Mouse (Mus musculus) gastrocnemius, postnatal 4 days (tissue): ENCODE measurements around the gene Gm10392. TPM values are rescaled to one million over a fixed set of nuclear protein-coding genes. Genes with fewer than 3 reads are reported as not detected.

ENCODE experiments used
- DNase-seq, 2 experiments: peaks; one replicate each; pipeline ENCODE4 v3.0.0; 2021 to 2022; ENCODE audit warnings: low spot score in 2 of 2, mixed read lengths in 2 of 2
- total RNA-seq, 2 experiments: library from RNA; stranded (reverse); gene quantifications; 2 replicates each; pipeline ENCODE4 v1.2.3; 2021

Gene Gm10392
- total RNA-seq, 2 experiments from 2014 or later, result not detected

GRCm38 (mm10) chr11:77492911-77493332 is 26.1 kb downstream of the Gm10392 start:
- DNase-seq, result peak; percentile 91 to 94

GRCm38 (mm10) chr11:77492311-77492871 is 26.6 kb downstream of the Gm10392 start:
- no peak for DNase-seq

- DNase-seq, result peak in 1 of 2 experiments; percentile 84
Observed at GRCm38 (mm10) chr11:77491502-77492291, 27.3 kb downstream of the Gm10392 start.

GRCm38 (mm10) chr11:77491123-77491501 is 27.9 kb downstream of the Gm10392 start:
- peak; percentile 86 to 92 for DNase-seq

GRCm38 (mm10) chr11:77490451-77490850 is 28.5 kb downstream of the Gm10392 start:
- no peak for DNase-seq

GRCm38 (mm10) chr11:77489591-77490235 is 29.3 kb downstream of the Gm10392 start, which contains the start of gene Ankrd13b:
TSS of gene Ankrd13b (minus strand) at chr11:77489678.
- peak in 1 of 2 experiments; percentile 79 for DNase-seq

DNA sequence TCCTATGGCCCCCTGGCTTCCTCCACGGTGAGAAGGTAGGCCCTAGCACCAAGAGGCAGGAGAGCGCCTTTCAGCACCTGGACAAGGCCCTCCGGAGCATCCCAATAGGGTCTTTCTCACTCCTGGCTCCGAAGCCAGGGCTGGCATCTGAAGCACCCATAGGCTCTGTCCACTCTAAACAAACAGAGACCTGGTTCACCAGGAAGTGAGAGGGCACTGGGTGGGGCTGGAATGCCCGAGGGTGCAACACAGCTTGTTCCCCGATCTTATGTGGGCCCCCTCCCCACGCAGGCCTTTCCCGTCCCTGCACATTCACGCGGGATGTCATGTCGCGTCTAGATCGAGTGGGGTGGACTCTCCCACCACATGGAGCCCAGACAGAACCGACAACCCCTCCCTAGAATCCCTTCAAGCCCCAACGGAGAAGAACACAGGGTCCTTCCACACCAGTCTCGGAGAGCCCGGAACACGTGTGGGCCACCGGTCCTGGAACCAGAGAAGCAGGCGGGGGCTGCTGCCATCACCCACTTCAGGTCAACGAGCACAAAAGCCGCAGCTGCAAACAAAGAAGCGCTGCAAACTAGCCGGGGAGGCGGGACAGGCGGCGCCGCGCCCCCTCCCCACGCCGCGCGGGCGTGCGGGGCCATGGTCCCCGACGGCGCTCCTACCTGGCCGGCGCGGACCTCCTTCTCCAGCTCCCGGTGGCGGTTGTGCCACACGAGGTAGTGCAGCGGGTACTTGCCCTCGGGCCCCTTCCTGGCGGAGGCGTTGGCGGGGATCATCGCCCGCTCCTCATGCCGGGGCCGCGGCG is 30.0 kb downstream of the Gm10392 start:
- no peak for DNase-seq

DNA sequence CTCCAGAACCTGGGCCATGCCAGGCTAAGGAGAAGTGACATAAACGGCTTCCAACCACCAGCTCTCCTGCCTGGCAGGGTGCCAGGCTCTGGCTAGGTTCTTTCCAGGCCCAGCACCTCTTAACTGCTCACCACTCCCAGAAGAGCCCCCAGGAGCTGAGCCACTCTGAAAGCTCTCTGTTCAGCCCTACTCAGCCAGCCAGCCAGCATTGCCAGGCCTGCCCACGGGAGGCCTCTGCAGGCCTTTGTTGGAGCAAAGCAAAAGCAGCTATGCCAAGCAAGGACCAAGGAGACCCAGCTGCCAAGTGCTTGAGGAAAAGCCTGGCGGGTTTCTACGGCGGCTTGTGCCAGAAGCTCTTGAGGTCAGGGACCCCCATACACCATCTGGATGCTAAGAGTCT is 32.2 kb downstream of the Gm10392 start:
- no peak for DNase-seq

DNA sequence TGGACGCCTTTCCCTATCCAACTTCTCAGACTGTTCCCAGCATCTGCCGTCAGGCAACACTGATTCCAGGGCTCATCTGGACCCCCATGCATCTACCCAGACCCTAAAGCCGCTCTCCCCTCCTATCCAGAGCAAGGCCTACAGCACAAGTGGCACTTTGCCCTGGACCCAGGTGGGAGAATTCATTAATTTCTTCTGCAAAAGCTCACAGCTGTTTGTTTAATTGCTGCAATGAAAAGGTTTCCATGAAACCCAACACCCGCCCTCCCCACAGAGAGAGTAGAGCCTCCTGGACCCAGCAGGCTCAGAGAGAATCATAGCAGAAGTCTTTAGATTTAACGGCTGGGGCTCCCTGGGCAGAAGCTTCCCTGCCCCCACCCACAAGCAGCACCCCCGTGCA is 33.8 kb downstream of the Gm10392 start:
- DNase-seq, result no peak

DNA sequence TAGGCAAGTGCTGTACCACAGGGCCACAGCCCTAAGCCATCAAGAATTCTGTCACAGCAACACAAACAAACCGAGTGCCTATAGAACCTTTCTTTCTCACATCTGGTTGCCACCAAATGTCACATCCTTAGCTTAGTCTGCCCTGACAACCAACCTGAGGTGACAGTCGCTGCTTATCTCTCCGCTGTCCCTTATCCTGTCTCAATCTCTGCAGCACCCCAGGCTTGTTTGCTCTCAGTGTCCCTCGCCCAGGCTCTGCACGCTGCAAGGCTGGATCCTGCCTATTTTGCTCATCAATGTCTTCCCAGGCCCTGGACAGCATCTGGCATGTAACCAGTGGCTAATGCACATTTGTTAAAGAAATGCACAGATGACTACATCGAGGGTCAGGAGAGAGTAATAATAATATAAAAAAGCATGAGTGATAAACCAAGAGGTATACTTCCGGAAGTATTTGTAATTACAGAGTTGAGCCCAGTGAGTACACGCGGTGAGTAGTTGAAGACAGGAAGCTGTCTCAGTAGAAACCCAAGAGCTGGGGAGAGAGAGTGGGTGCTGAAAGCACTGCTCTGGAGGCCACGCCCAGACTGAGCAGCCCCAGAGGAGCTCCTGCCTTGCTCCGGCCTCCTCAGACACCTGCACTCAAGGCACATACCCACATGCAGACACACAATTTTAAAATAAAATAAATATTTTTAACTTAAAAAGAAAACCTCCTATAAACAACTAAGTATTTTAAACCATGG is 35.3 kb downstream of the Gm10392 start:
- no peak for DNase-seq

DNA sequence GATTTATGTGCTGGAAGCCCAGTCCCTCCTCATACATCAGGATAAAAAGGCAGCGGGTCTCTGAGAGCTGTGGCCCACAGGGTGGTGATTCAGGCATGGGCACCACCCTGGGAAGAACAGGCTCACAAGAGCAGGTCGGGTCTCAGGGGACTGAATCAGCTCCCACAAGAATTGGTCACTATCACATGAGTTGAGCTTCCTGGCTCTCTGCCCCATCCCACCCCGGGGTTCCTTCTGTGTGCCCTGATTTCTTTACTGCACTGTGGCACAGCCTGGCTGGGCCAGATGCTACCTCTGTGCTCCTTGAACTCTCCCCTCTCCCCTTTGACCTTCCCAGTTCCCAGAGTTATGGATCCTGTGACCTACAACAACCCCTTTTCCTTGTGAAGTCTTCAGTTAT is 36.0 kb downstream of the Gm10392 start:
- DNase-seq, result peak in 1 of 2 experiments; percentile 8

DNA sequence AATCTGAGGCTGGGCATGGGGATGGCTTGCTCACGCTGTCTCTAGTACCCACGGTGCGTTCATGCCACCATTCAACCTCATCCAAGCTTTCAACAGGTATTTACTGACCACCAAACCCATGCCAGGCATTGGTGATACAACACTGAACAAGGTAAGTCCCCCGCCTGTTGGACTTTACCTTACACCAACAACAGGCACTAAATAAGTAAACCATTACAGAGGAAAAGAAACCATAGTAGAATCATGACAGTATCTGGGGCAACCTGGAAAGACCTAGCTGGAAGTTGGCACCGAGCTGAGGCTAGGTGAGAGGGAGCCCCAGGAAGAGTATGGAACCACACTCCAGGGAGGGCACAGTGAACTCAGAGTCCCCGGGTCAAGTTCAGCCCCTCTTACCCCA is 42.1 kb downstream of the Gm10392 start:
- DNase-seq, result no peak

DNA sequence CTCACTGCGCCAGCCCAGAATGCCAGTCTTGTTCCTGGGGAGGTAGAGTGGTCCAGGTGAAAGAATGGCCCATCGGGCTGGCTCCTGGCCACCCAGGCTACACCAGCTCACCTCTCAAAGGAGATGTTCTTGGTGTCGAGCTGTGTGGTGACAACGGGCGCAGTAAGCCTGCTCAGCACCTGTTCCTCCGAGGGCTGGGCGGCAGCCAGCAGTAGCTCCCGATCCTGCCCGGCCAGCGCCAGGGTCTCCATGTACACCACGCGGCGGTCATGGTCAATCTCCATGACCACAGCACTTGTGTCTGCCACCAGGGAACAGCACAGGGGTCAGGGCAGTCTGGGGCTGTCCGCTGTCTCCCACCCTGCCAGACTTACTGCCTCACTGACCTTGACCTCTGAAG is 42.8 kb downstream of the Gm10392 start:
- no peak for DNase-seq

- DNase-seq, result no peak
Observed at GRCm38 (mm10) chr11:77472775-77473174, 46.2 kb downstream of the Gm10392 start.

DNA sequence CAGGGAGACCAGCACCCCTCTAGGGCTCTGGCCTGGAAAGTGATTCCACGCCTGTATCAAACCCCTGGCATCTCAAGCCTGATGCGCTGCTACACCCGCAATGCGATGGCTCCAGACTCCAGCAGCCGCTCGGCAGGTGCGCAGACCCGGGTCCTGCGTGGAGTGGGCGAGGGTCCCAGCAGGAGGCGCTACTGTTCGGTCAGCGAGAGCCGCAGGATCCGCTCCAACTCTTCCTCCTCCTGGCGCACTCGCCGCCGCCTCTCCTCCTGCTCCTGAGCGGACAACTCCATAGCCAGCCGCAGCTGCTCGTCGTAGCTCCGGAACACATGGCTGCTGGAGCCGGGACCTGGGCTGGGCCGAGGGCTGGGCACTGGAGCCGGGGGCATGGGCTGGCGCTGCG is 47.6 kb downstream of the Gm10392 start:
- no peak for DNase-seq

DNA sequence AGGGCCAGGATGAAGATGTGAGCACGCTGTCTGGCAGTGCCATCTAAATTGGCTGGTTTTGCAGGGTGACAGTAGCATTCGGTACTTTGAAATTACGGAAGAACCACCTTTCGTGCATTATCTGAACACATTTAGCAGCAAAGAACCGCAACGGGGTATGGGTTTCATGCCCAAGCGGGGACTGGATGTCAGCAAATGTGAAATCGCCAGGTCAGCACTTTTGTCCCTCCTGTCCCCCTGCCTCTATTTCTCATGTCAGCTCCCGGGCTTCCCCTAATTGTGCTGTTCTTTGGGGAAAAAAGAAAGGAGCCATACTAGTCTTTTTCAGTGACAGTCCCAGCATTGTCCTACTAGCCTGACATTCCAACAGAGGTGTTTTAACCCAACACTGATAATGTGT is 50.6 kb downstream of the Gm10392 start:
- DNase-seq, result no peak

DNA sequence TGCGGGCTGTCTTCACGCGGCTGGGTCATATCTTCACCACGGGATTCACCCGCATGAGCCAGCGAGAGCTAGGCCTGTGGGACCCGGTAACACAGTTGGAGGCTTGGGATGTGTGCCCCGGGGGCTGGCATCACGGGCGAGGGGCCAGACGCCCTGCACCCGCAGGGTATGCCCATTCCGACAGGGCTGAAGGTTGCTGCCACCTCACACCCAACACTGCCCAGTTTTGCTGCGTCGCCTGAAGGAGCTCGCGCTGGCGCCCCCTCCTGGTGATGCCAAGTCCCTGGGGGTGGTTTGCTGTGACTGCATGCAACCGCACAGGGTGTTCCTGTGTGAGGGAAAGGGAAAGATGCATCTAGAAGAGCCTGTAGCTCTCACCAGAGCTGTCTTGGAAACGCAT is 51.2 kb downstream of the Gm10392 start:
- peak; percentile 73 to 75 for DNase-seq

DNA sequence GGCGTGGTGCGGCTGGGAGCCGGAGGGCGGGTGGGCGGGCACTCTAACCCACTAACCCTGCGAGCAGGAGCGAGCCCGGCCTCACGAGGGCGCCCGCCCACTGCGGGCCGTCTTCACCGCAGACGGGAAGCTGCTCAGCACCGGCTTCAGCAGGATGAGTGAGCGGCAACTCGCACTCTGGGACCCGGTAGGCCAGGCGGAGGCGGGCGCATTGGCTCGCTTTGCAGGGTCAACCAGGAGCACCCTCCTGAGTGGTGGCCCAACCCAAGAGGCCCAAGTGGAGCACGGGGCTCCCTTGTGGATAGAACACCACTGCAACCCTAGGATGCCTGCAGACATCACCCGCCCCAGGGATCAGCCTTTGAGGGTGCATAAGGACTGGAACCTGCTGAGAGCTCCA is 51.8 kb downstream of the Gm10392 start:
- peak in 1 of 2 experiments; percentile 69 for DNase-seq
